Mouse (Mus musculus): Measurements from ENCODE around the gene Olfr68.
"Not testable (repeated sequence)": the region's sequence is repeated elsewhere in the genome, so short reads cannot be mapped to it uniquely, and the experiment has no call there.

Gene Olfr68

GRCm38 (mm10) chr7:103779598-103779997 is at the start of gene Olfr68:
TSS of gene Olfr68 (minus strand) at chr7:103779698.
- in situ Hi-C loops (cut with MseI, MboI): no loop called here

DNA sequence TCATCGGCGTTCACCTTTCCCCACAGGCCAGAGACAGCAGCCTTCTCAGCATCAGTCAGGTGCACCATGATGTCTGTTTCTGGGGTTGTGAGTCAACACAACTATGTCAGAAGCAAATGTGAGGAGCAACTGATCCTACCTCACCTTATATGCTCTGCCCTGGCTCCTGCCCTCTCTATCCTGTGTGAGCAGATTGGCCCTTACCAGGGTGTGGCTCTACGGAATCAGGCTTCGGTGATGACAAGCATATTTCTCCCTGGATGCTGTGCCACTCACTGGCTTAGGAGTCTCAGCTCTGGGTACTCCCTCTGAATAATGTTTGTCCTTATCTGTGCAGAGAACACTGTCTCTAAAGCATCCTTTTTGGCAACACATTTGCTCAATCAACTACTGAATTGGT is 48.3 kb upstream of the Olfr68 start, which contains the start of gene Hbb-bs:
TSS of gene Hbb-bs (minus strand) at position 289 of the 400 bp plus-strand sequence.
- in situ Hi-C loops (cut with MseI, MboI): no loop called here

DNA sequence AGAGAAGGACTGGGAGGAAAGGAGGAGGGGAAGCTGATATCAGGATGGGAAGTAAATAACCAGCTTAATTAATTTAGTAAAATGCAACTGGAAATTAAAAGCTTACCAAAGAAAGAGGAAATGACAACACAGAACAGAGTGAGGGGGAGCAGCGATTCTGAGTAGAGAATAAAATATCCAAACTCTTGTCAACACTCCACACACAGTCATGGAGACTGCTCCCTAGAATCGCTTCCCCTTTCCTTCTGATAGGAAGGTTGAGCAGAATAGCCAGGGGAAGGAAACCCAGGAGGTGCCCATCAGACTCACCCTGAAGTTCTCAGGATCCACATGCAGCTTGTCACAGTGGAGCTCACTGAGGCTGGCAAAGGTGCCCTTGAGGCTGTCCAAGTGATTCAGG is 47.6 kb upstream of the Olfr68 start:
- in situ Hi-C loops (cut with MseI, MboI): not testable (repeated sequence)

DNA sequence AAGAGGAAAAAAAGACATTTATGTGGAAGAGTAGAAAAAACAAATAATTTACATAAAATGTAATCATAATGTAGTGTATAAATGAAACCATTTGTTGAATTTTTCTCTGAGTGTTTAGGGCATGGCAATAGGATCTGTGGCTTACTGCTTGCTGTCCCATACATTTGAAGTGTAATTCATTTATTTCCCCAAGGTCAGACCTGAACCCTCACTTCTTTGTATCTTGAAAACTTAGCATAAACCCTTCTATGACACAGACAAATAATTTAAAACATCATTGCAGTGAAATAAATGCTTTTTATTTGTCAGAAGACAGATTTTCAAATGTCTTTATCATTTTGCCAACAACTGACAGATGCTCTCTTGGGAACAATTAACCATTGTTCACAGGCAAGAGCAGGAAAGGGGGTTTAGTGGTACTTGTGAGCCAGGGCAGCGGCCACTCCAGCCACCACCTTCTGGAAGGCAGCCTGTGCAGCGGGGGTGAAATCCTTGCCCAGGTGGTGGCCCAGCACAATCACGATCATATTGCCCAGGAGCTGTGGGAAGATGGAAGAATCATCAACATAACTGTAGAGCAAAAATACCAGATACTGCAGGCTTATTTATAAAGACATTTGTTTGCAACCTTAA is 46.9 kb upstream of the Olfr68 start:
- in situ Hi-C loops (cut with MseI, MboI): no loop called here

- in situ Hi-C loops (cut with MseI, MboI): no loop called here
Observed at GRCm38 (mm10) chr7:103825536-103826254, 46.2 kb upstream of the Olfr68 start.

DNA sequence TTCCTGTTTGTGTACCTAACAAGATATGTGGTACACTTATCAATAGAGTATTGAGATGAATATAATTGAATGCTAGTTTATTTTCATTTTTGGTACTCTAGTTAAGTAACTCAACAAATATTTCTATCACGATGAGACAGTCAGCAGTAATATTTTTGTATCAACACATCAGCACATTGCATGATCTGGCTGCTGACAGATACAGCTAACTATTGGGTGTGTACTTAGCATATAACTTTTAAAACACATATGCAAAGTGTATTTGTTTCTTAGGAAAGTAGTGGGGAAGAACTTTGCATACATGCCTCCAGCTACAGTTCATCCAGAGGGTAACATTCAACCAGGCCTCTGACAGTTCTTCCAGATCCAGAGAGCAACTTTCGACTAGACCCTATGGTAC is 45.1 kb upstream of the Olfr68 start:
- in situ Hi-C loops (cut with MseI, MboI): no loop called here

DNA sequence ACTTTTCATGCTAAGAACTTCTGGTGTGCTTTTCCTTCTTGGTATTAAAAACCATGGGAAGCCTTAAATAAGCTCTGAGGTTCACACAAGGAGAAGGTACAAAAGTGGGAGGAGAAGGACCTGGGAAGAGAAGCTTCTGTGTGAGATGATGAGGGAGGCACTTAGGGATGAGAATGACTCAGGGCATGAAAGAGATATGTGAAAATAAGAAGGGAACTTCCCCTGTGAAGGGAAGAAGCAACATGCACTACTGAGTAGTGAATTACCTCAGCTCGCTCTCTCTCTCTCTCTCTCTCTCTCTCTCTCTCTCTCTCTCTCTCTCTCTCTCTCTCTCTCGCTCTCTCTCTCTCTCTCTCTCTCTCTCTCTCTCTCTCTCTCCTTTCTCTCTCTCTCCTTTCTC is 35.6 kb upstream of the Olfr68 start:
- in situ Hi-C loops (cut with MseI, MboI): not testable (repeated sequence)

DNA sequence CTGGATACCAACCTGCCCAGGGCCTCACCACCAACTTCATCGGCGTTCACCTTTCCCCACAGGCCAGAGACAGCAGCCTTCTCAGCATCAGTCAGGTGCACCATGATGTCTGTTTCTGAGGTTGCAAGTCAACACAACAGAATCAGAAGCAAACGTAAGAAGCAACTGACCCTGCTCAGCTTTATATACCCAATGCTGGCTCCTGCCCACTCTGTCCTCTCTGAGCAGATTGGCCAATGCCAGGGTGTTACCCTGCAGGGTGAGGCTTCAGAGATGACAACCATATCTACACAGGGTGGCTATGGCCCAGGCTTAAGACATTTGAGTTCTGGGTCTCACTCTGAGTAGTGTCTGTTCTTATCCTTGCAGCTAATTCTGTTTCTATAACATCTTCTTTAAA is 34.3 kb upstream of the Olfr68 start, which contains the start of gene Hbb-bt:
TSS of gene Hbb-bt (minus strand) at position 231 of the 400 bp plus-strand sequence.
- in situ Hi-C loops (cut with MseI, MboI): no loop called here

GRCm38 (mm10) chr7:103813152-103813551 is 33.7 kb upstream of the Olfr68 start:
- in situ Hi-C loops (cut with MseI, MboI): not testable (repeated sequence)

DNA sequence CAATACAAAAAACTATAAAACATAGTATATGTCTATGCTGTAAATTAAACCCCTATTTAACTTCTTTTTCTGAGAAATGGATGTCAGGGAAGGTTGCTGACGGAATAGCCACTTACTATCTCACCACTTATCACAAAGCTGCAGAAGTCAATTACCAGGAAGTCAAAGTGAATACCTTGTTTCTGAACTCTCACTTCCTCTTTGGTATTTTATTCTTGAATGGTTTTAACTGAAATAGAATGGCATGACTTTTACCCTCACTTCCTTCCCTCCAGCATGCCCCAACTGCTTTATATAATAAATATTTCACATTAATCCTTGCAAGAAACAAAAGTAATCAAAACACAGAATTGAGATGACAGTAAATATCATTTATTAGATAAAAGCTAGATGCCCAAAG is 32.7 kb upstream of the Olfr68 start:
- in situ Hi-C loops (cut with MseI, MboI): no loop called here

GRCm38 (mm10) chr7:103811223-103811845 is 31.8 kb upstream of the Olfr68 start:
- in situ Hi-C loops (cut with MseI, MboI): no loop called here

GRCm38 (mm10) chr7:103810746-103811145 is 31.2 kb upstream of the Olfr68 start:
- in situ Hi-C loops (cut with MseI, MboI): no loop called here

- in situ Hi-C loops (cut with MseI, MboI): no loop called here
Observed at GRCm38 (mm10) chr7:103810296-103810695, 30.8 kb upstream of the Olfr68 start.

GRCm38 (mm10) chr7:103809801-103810155 is 30.3 kb upstream of the Olfr68 start:
- in situ Hi-C loops (cut with MseI, MboI): no loop called here

GRCm38 (mm10) chr7:103808971-103809800 is 29.7 kb upstream of the Olfr68 start:
- in situ Hi-C loops (cut with MseI, MboI): no loop called here

DNA sequence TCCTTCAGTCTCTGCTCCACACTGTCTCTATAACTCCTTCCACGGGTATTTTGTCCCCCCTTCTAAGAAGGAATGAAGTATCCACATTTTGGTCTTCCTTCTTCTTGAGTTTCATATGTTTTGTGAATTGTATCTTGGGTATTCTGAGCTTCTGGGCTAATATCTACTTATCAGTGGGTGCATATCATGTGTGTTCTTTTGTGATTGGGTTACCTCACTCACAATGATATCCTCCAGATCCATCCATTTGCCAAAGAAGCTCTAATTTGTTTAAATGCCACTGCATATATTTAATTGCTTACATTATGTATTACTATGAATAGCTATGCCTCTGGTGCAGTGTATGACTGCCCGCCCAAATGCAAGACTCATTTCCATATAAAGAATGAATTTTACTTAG is 28.6 kb upstream of the Olfr68 start:
- in situ Hi-C loops (cut with MseI, MboI): not testable (repeated sequence)

DNA sequence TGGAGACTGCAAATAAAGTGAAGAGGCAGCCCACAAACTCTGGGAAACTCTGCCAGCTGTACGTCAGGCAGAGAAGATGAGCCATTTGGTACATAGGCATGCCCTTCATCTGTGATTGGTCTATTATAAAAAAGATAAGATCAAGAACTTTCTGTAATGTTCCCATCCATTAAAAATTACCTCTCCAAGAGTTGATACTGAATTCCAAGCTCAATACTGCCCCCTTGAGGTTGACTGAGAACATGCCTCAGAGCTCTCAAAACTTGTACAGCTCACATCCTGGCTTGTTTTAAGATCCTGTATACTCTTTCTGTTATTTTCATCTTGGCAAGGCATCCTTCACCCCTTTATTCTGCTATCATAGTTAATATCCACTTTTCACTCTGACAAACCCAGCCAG is 27.4 kb upstream of the Olfr68 start:
- in situ Hi-C loops (cut with MseI, MboI): no loop called here

GRCm38 (mm10) chr7:103792669-103793388 is 13.3 kb upstream of the Olfr68 start:
- in situ Hi-C loops (cut with MseI, MboI): loop anchor here in 1 of 2 experiments (10.0 kb wide), 1 partner anchor 82 kb away; no protein-coding TSS in a partner anchor

DNA sequence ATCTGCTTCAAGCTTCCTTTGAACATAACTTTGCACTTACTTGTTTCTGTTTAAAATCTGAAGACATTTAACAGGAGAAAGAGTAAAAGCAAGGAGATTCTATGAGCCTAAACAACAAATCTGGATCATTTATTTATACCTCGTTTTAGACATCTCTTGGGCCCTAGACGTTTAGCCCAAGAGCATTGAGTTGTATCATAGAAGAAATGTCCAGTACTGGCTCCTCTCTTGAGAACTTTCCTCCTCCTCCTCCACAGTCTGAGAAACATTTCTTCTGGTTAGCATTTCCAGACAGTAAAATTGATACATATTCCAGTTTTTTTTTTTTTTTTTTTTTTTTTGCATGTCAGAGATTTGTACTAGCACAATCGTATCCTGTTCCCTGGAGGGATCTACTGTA is 12.2 kb upstream of the Olfr68 start, which contains the start of gene Olfr67:
TSS of gene Olfr67 (minus strand) at position 101 of the 400 bp plus-strand sequence.
- in situ Hi-C loops (cut with MseI, MboI): loop anchor here in 1 of 2 experiments (10.0 kb wide), 1 partner anchor 83 kb away; no protein-coding TSS in a partner anchor

DNA sequence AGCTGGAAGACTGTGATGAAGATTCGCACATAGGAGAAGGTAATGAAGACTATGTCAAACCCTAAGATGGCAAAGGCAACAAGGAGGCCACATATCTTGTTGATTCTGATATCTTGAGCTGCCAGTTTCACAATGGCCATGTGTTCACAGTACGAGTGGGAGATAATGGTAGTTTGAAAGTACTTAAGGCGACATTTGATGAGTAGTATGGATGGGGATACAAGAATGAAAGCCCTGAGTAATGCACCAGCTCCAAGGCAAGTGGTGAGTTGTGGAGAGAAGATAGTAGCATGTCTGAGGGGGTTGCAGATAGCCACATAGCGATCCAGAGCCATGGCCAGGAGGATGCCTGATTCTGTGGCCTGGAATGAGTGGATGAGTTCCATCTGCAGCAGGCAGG is 1.8 kb downstream of the Olfr68 start:
- in situ Hi-C loops (cut with MseI, MboI): not testable (repeated sequence)

GRCm38 (mm10) chr7:103771494-103771893 is 8.0 kb downstream of the Olfr68 start, which contains the start of gene Olfr69:
TSS of gene Olfr69 (minus strand) at chr7:103771594.
- in situ Hi-C loops (cut with MseI, MboI): no loop called here

All from mouse trophoblast stem cell (cell line).